Mouse (Mus musculus) liver, embryonic 16.5 days (tissue): ENCODE results near the gene Pdia5. TPM values are rescaled to one million over a fixed set of nuclear protein-coding genes. Genes with fewer than 3 reads are reported as not detected.

Source experiments
- ATAC-seq: fragments of 200-750 bp; cut with Nextera tagmentation; 2 replicates; pipeline ENCODE4 v1.8.0; 2017; ENCODE audit warnings: low read depth, mild to moderate bottlenecking, moderate number of reproducible peaks, moderate library complexity
- H3K27ac ChIP-seq: fragments of 300-500 bp; sonication (generic); 2 replicates; pipeline ENCODE4 v1.5.1; 2014; ENCODE audit warnings: mild to moderate bottlenecking, low read length
- H3K27me3 ChIP-seq: fragments of 300-500 bp; sonication (generic); 2 replicates; pipeline ENCODE4 v1.6.1; 2014; ENCODE audit warnings: low read depth, low read length, mixed read lengths; ENCODE audit not compliant: control insufficient read depth, insufficient read depth
- H3K36me3 ChIP-seq: fragments of 300-500 bp; sonication (generic); 2 replicates; pipeline ENCODE4 v1.6.1; 2014; ENCODE audit warnings: mild to moderate bottlenecking; ENCODE audit not compliant: control insufficient read depth, insufficient read depth
- H3K4me1 ChIP-seq: fragments of 300-500 bp; sonication (generic); 2 replicates; pipeline ENCODE4 v1.6.1; 2014; ENCODE audit warnings: low read depth, low read length, mixed read lengths; ENCODE audit not compliant: control insufficient read depth
- H3K4me2 ChIP-seq: fragments of 300-500 bp; sonication (generic); 2 replicates; pipeline ENCODE4 v1.6.1; 2014; ENCODE audit warnings: low read depth, low read length, mixed read lengths
- H3K4me3 ChIP-seq: fragments of 300-500 bp; sonication (generic); 2 replicates; pipeline ENCODE4 v1.5.1; 2014; ENCODE audit warnings: low read depth, mild to moderate bottlenecking, low read length
- H3K9ac ChIP-seq: fragments of 300-500 bp; sonication (generic); 2 replicates; pipeline ENCODE4 v1.6.1; 2014; ENCODE audit warnings: low read depth, low read length
- H3K9me3 ChIP-seq: fragments of 300-500 bp; sonication (generic); replicated peaks from 2 replicates; pipeline ENCODE4 v1.6.1; 2016; ENCODE audit warnings: low read length; ENCODE audit not compliant: control insufficient read depth
- WGBS: fragments of 180-500 bp; shearing (Covaris S2); extraction: QIAGEN DNeasy Blood & Tissue Kit; methylation state at CpG from one replicate; pipeline ENCODE4 v1.1.7; 2014; ENCODE audit not compliant: insufficient replicate concordance; 5-methylcytosine and 5-hydroxymethylcytosine counted together
- polyA plus RNA-seq: library from polyadenylated mRNA; unstranded; fragments of >200 nt; fragmentation: Nextera tagmentation; extraction: Ambion mirVana; gene quantifications from 2 replicates; pipeline ENCODE4 v1.2.1, GENCODE M21; 2015

Gene Pdia5
- 63.8 and 65.5 TPM in 2 replicates for polyA plus RNA-seq

DNA sequence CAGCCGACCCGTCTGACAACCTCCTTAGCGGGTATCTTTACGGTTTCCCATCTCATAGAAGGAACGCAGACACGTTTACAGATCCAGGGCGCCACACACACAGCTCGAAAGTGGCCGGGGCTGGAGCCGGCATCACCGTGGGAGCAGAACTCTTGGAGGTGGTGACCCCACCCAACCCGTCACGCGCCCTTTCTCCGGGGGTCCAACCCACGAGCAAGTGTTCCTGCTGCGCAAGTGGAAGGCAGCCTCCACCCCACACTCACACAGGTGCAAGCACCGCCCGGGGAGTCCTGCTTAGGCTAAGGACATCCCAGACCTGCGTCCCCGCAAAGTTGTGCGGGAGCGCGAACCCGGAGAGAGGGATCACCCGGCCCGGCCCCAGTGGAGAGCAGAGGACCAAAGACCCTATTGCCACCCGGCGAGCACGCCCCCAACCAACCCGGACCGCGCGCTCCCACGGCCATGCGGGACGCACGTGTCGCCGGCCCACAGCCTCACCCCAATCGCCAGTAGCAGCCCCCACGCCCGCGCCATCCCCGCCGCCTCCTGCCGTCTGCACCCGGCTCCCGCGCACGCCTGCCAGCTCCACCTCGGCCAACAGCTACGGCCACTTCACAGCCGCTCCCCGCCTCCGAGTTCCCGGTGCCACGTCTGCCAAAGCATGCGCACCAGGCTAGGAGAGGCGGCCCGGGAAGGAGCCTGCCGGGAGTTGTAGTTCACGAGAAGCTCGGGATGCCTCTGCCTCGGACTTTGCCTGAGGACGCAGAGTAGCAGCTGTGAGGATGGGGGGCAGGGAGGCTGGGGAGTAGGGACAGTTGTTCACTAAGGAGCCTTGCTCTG is at the start of gene Pdia5:
Pdia5 (minus strand) TSS at position 643 of the 840 bp plus-strand sequence.
- H3K27me3 ChIP-seq = 0 out of 2 replicates have a peak, but pooled peaks cover 3% of the 10 kb centered on the region
- peak within 1 kb of the TSS; percentile 67 for H3K4me3 ChIP-seq
- no peaks in the 10 kb centered on the region; the same call in 1 of the 2 replicates for H3K4me1 ChIP-seq
- H3K9ac ChIP-seq = peak within 1 kb of the TSS; percentile 58
- WGBS = under 1% methylated on average over 66 of the region's 66 CpGs
- H3K4me2 ChIP-seq = peak within 1 kb of the TSS; percentile 57
- no peaks in the 10 kb centered on the region for H3K9me3 ChIP-seq
- H3K27ac ChIP-seq = peak within 1 kb of the TSS; percentile 26; the same call in 1 of the 2 replicates
- H3K36me3 ChIP-seq = no peaks in the 10 kb centered on the region
- peak; percentile 90 for ATAC-seq

DNA sequence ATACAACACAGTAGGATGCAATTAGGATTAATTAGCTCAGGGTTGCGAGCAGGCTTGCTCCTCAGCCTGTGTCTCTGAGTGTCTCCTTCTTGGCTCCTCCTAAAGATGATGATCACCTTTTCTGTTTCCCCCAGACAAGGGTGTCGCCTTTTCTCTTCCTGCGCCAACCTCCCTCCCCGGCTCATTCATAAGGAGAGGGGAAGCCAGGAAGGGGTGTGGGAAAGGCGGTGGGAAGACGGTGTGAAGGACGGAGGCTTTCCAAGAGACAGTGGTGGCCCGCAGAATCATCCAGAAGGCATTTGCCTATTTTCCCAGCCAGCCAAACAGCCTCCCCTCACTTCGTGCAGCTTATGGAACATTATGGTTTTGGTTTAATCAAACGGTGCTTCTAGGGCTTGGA is 48.4 kb upstream of the Pdia5 start:
- H3K36me3 ChIP-seq = no peaks in the 10 kb centered on the region
- no peak overlapping the region for H3K9ac ChIP-seq
- no peaks in the 10 kb centered on the region for H3K9me3 ChIP-seq
- H3K4me3 ChIP-seq = no peak overlapping the region
- no peak for ATAC-seq
- no peaks in the 10 kb centered on the region; the same call in 1 of the 2 replicates for H3K4me1 ChIP-seq
- H3K4me2 ChIP-seq = no peak overlapping the region
- 34% methylated on average over 10 of the region's 10 CpGs for WGBS
- peaks cover 52% of the 10 kb centered on the region for H3K27me3 ChIP-seq
- H3K27ac ChIP-seq = no peak overlapping the region

DNA sequence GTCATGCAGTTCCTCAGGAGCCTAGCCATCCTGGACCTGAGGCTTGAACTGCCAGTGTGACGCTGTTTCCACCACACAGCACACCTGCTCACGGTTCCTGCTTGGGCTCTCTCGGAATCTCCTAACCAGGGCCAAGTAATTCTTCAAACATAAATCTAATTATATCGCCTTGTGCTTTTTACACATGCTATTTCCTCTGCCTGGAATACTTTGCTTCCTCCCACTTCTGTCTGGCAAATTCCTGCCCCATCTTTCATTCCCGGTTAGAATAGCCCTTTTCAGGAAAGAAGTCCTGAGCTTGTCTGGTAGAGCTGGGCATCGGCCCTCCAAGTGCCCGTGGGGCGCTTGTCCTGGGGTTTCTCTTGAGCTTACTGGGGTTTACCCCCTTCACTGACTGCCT is 47.0 kb upstream of the Pdia5 start:
- no peak for ATAC-seq

DNA sequence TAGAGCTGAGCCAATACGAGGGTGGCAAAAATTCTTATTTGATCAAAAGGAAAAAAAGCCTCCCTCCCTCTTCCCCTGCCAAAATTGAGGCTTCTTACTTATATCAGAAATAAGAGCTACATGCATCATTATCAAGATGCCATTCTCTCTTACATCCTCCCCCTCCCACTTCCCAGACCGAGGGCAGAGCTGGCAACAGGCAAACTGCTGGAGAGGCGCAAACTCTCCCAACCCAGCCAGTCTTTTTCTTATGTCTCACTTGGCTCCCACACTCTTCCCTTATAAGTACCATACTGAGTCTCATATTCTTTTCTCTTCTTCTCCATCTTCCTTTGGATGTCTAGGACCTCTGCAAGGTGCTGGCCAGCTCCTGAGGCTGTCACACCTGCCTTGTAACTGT is 44.0 kb upstream of the Pdia5 start:
- Histone ChIP-seq H3K4me1 (no peaks in the 10 kb centered on the region), H3K9me3 (no peaks in the 10 kb centered on the region), H3K27ac (no peak overlapping the region), H3K36me3 (no peaks in the 10 kb centered on the region), H3K9ac (no peak overlapping the region), H3K27me3 (peaks cover 9% of the 10 kb centered on the region), H3K4me3 (no peak overlapping the region), H3K4me2 (no peak overlapping the region)
- WGBS = 56% methylated on average over 3 of the region's 3 CpGs
- ATAC-seq = no peak

More for the DNA sequence above, 47.0 kb upstream of the Pdia5 start:
- Histone ChIP-seq H3K27ac (no peak overlapping the region), H3K27me3 (peaks cover 40% of the 10 kb centered on the region), H3K36me3 (no peaks in the 10 kb centered on the region), H3K4me1 (no peaks in the 10 kb centered on the region; the same call in 1 of the 2 replicates), H3K9me3 (no peaks in the 10 kb centered on the region), H3K4me3 (no peak overlapping the region), H3K4me2 (no peak overlapping the region), H3K9ac (no peak overlapping the region)
- 50% methylated on average over 8 of the region's 8 CpGs for WGBS

DNA sequence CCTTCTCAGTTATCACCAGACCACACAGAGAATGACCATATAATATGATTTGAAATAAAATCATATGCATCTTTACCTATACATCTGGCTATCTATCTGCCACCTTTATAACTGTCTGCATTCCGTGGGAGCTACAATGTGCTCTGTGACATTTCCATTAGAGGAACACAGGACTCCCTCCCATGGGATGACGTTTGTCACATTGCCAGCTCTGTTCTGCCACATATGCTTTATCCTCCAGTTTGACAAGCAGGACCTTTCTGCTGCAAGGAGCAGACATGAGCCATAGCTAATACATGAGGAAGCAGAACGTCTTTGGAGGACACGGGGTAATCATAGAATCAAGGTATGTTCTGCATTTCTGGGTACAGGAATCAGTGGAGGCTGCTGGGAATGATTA is 33.5 kb upstream of the Pdia5 start:
- H3K9ac ChIP-seq = no peak overlapping the region
- H3K4me3 ChIP-seq = no peak overlapping the region
- H3K27me3 ChIP-seq = no peaks in the 10 kb centered on the region
- no peaks in the 10 kb centered on the region for H3K4me1 ChIP-seq
- no peak overlapping the region for H3K4me2 ChIP-seq
- no peaks in the 10 kb centered on the region for H3K36me3 ChIP-seq
- H3K27ac ChIP-seq = no peak overlapping the region
- 56% methylated on average over 4 of the region's 4 CpGs for WGBS
- no peaks in the 10 kb centered on the region for H3K9me3 ChIP-seq
- ATAC-seq = no peak

DNA sequence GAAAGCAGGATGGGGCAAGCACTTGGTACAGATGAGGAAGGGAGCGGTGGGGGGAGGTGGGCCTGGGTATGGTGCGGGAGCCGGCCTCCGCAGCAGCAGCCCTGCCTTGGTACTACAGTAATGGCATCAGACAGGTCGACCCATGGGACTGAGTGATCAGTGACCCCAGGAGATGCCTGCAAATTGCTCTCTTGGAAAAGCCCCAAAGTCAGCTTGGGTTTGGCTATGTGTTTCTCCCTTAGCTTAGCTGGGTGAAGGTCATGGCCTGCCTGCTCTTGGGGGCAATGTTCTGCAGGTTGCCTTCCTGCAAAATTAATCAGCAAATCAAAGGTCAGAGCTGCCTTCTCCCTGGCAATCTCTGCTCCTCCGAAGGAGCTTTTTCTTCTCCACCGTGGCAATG is 28.6 kb upstream of the Pdia5 start:
- Histone ChIP-seq H3K27me3 (no peaks in the 10 kb centered on the region), H3K4me3 (no peak overlapping the region), H3K9ac (no peak overlapping the region), H3K4me2 (no peak overlapping the region), H3K9me3 (no peaks in the 10 kb centered on the region), H3K27ac (no peak overlapping the region), H3K4me1 (no peaks in the 10 kb centered on the region), H3K36me3 (no peaks in the 10 kb centered on the region)
- 45% methylated on average over 7 of the region's 7 CpGs for WGBS
- ATAC-seq = no peak

DNA sequence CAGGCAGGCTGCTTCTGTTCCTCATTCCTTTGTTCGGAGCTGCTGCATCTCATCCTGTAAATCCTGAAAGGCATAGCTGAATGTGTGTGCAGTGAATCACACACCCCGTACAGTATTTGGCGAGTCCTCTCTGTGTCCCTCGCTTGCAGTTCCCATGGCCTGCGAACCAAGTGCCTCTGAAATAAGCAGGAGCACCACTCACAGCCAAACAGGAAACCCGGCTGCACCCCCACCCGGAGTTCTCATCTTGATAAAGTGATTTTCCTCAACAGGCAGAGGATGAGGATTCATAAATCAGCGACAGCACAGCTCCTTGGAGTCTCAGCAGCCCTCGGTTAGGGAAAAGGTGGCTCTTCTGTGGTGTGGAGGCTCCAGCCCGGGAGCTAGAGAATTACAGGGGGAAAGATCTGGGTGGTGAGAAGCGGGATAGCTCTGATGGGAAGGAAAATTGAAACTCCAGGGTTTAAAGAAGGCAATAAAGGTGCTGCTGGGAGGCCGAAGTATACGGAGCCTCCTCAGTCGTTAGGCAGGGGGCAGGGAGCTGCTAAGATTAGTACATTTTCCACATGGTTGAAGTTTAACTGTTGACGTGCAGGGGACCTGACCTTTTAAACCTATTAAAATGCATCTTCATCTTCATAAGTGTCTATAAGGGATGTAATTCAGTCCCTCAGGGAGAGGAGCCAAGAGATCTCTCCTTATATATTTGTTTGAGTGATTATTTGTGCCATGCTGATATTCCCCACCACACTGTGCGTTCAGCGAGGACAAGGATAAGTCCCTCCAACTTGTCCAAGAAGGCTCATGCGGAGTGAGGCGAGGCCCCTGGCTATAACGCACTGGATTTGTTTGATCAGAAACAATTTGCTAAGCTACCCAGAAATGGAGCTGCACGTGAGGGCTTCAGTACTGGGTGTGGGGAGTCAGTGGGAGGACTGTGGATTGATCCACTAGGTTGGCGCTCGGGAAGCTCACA is 27.6 kb upstream of the Pdia5 start:
- Histone ChIP-seq H3K4me1 (no peaks in the 10 kb centered on the region), H3K36me3 (no peaks in the 10 kb centered on the region), H3K27me3 (no peaks in the 10 kb centered on the region), H3K9me3 (no peaks in the 10 kb centered on the region), H3K4me3 (no peak overlapping the region), H3K9ac (no peak overlapping the region), H3K27ac (no peak overlapping the region), H3K4me2 (no peak overlapping the region)
- WGBS = 38% methylated on average over 23 of the region's 23 CpGs
- ATAC-seq = no peak

DNA sequence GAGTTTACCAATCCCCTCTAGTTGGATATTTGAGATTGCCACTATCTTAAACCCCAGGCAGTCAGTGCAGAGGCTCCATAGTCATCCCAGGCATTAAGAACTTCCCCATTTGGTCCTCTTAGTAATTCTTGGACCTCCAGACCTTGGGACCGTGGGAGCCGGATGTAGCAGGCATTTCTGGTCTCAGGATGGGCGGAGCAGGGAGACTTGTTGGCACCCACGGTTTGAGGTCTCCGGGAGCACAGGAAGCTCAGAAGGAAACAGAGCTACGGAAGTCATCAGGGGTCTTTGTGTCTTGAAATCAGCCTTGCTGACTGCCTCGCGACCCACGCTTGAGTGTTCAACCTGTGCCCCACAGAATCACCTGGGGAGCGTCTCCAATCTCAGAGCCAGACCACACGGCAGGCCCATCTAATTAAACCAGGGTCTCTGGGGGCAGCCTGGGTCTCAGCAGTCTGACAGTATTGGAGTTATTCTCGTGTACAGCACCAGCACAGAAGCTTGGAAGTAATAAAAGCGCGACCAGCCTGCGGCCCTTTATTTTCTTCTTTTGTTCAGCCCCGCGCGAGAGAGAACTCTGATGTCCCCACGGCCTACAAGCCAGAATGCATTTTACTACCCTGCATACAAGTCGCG is 25.4 kb upstream of the Pdia5 start:
- no peak for ATAC-seq
- Histone ChIP-seq H3K4me3 (no peak overlapping the region), H3K4me1 (no peaks in the 10 kb centered on the region), H3K36me3 (no peaks in the 10 kb centered on the region), H3K27ac (no peak overlapping the region), H3K4me2 (no peak overlapping the region), H3K9ac (no peak overlapping the region), H3K9me3 (no peaks in the 10 kb centered on the region), H3K27me3 (no peaks in the 10 kb centered on the region)
- WGBS = 37% methylated on average over 21 of the region's 21 CpGs
